Mouse (Mus musculus): ENCODE measurements around the gene Tfam.

Gene Tfam

GRCm38 (mm10) chr10:71238240-71238554 is at the start of gene Tfam:
Gene Tfam, minus strand, starts transcription at chr10:71238280.
- no peak for DNase-seq (ENCODE audit: low read depth, low spot score)

GRCm38 (mm10) chr10:71285126-71285580 is 47.1 kb upstream of the Tfam start, which contains the start of gene Ube2d1:
Gene Ube2d1, minus strand, starts transcription at chr10:71285262.
- DNase-seq (ENCODE audit: low read depth, low spot score): peak; percentile 92

GRCm38 (mm10) chr10:71284511-71285125 is 46.5 kb upstream of the Tfam start:
- DNase-seq (ENCODE audit: low read depth, low spot score): peak; percentile 60

GRCm38 (mm10) chr10:71284131-71284510 is 46.0 kb upstream of the Tfam start:
- no peak for DNase-seq (ENCODE audit: low read depth, low spot score)

GRCm38 (mm10) chr10:71273008-71273739 is 35.1 kb upstream of the Tfam start:
- DNase-seq (ENCODE audit: low read depth, low spot score): no peak

- no peak for DNase-seq (ENCODE audit: low read depth, low spot score)
Measured at GRCm38 (mm10) chr10:71267973-71268372, 29.9 kb upstream of the Tfam start.

- DNase-seq (ENCODE audit: low read depth, low spot score): peak; percentile 26
Measured at GRCm38 (mm10) chr10:71267511-71267910, 29.4 kb upstream of the Tfam start.

- DNase-seq (ENCODE audit: low read depth, low spot score): no peak
Measured at GRCm38 (mm10) chr10:71265067-71265466, 27.0 kb upstream of the Tfam start.

GRCm38 (mm10) chr10:71261637-71262036 is 23.6 kb upstream of the Tfam start:
- no peak for DNase-seq (ENCODE audit: low read depth, low spot score)

- DNase-seq (ENCODE audit: low read depth, low spot score): no peak
Measured at GRCm38 (mm10) chr10:71258943-71259342, 20.9 kb upstream of the Tfam start.

GRCm38 (mm10) chr10:71258516-71258915 is 20.4 kb upstream of the Tfam start:
- no peak for DNase-seq (ENCODE audit: low read depth, low spot score)

- DNase-seq (ENCODE audit: low read depth, low spot score): no peak
Measured at GRCm38 (mm10) chr10:71253147-71253546, 15.1 kb upstream of the Tfam start.

- no peak for DNase-seq (ENCODE audit: low read depth, low spot score)
Measured at GRCm38 (mm10) chr10:71252421-71252820, 14.3 kb upstream of the Tfam start.

- DNase-seq (ENCODE audit: low read depth, low spot score): no peak
Measured at GRCm38 (mm10) chr10:71251846-71252245, 13.8 kb upstream of the Tfam start.

- DNase-seq (ENCODE audit: low read depth, low spot score): no peak
Measured at GRCm38 (mm10) chr10:71251256-71251655, 13.2 kb upstream of the Tfam start.

- DNase-seq (ENCODE audit: low read depth, low spot score): no peak
Measured at GRCm38 (mm10) chr10:71250472-71250871, 12.4 kb upstream of the Tfam start.

GRCm38 (mm10) chr10:71249086-71249880 is 11.2 kb upstream of the Tfam start:
- no peak for DNase-seq (ENCODE audit: low read depth, low spot score)

GRCm38 (mm10) chr10:71246956-71247355 is 8.9 kb upstream of the Tfam start:
- DNase-seq (ENCODE audit: low read depth, low spot score): no peak

- DNase-seq (ENCODE audit: low read depth, low spot score): peak; percentile 35
Measured at GRCm38 (mm10) chr10:71239479-71240120, 1.5 kb upstream of the Tfam start.

GRCm38 (mm10) chr10:71237516-71238239 is 402 bp downstream of the Tfam start:
- peak; percentile 99 for DNase-seq (ENCODE audit: low read depth, low spot score)

GRCm38 (mm10) chr10:71234071-71234470 is 4.0 kb downstream of the Tfam start:
- no peak for DNase-seq (ENCODE audit: low read depth, low spot score)

All from ZHBTc4 (cell line).